Mouse (Mus musculus) forebrain, embryonic 13.5 days (tissue): ENCODE results near the gene Cxcr2. TPM values are rescaled to one million over a fixed set of nuclear protein-coding genes. Genes with fewer than 3 reads are reported as not detected.

Source experiments
- ATAC-seq: fragments of 200-750 bp; cut with Nextera tagmentation; 2 replicates; pipeline ENCODE4 v1.8.0; 2017
- H3K27ac ChIP-seq: fragments of 300-500 bp; sonication (generic); 2 replicates; pipeline ENCODE4 v1.5.1; 2015; ENCODE audit warnings: inconsistent platforms, mild to moderate bottlenecking, moderate library complexity
- H3K27me3 ChIP-seq: fragments of 300-500 bp; sonication (generic); 2 replicates; pipeline ENCODE4 v1.6.1; 2015; ENCODE audit warnings: mild to moderate bottlenecking, inconsistent platforms
- H3K36me3 ChIP-seq: fragments of 300-500 bp; sonication (generic); 2 replicates; pipeline ENCODE4 v1.6.1; 2015; ENCODE audit warnings: mild to moderate bottlenecking, inconsistent platforms; ENCODE audit not compliant: poor library complexity, severe bottlenecking
- H3K4me1 ChIP-seq: fragments of 300-500 bp; sonication (generic); 2 replicates; pipeline ENCODE4 v1.6.1; 2015; ENCODE audit warnings: inconsistent platforms
- H3K4me2 ChIP-seq: fragments of 300-500 bp; sonication (generic); 2 replicates; pipeline ENCODE4 v1.6.1; 2015; ENCODE audit warnings: inconsistent platforms, mild to moderate bottlenecking, moderate library complexity
- H3K4me3 ChIP-seq: fragments of 300-500 bp; sonication (generic); 2 replicates; pipeline ENCODE4 v1.5.1; 2015; ENCODE audit warnings: mild to moderate bottlenecking, inconsistent platforms
- H3K9ac ChIP-seq: fragments of 300-500 bp; sonication (generic); 2 replicates; pipeline ENCODE4 v1.6.1; 2015; ENCODE audit warnings: mild to moderate bottlenecking, inconsistent platforms
- H3K9me3 ChIP-seq: fragments of 300-500 bp; sonication (generic); replicated peaks from 2 replicates; pipeline ENCODE4 v1.6.1; 2016; ENCODE audit warnings: inconsistent platforms
- WGBS: fragments of 180-500 bp; shearing (Covaris S2); methylation state at CpG from one replicate; pipeline ENCODE4 v1.1.7; 2015; 5-methylcytosine and 5-hydroxymethylcytosine counted together
- microRNA counts: library from miRNA; unstranded; fragments of <30 nt; microRNA quantifications from one replicate; lab custom pipeline; 2016
- microRNA-seq: library from miRNA; unstranded; fragments of <30 nt; microRNA quantifications from one replicate; pipeline ENCODE4, GENCODE M21; 2016
- polyA plus RNA-seq: library from polyadenylated mRNA; unstranded; fragments of >200 nt; fragmentation: Nextera tagmentation; extraction: Ambion mirVana; gene quantifications from 2 replicates; pipeline ENCODE4 v1.2.1, GENCODE M21; 2015

Cxcr2 gene
- polyA plus RNA-seq, 1 experiment from 2014 or later, result 0.14 TPM

DNA sequence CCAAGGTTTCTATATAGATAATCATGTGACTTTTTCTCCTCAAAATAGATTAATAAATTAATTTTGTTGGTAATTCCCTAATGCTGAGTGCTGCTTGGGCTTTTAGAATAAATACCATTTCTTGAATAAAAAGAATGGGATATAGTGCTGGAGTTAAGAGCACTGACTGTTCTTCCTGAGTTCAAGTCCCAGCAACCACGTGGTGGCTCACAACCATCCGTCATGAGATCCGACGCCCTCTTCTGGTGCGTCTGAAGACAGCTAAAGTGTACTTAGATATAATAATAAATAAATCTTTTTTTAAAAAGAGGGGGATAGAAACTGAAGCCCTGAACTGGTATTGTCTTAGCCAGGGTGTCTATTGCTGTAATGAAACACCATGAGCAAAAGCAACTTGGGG is 49.7 kb downstream of the Cxcr2 start:
- H3K4me2 ChIP-seq, result no peak overlapping the region
- no peak overlapping the region for H3K27ac ChIP-seq
- no peaks in the 10 kb centered on the region for H3K27me3 ChIP-seq
- H3K9ac ChIP-seq, result no peak overlapping the region
- H3K36me3 ChIP-seq, result no peaks in the 10 kb centered on the region
- H3K4me3 ChIP-seq, result no peak overlapping the region
- no peaks in the 10 kb centered on the region for H3K9me3 ChIP-seq
- ATAC-seq, result no peak
- 66% methylated on average over 5 of the region's 5 CpGs for WGBS
- H3K4me1 ChIP-seq, result no peaks in the 10 kb centered on the region

DNA sequence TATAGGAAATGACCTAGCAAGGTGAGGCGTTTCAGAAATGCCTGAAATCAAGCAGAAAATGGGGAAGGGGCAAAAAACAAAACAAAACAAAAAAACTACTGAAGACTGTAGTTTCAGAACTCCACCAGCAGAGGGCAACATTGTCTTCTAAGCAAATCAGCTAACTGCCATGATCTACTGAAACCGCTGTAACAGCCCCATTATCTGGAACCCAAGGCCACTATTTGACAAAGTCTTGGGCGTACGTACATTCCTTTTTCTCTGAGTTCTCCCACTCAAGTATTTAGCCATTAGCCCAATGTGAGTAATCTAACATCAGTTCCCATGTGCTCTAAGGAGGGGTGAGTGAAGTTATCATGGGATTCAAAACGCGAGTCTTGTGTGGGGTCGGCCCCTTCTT is 52.1 kb downstream of the Cxcr2 start:
- H3K4me2 ChIP-seq, result no peak overlapping the region
- no peaks in the 10 kb centered on the region for H3K9me3 ChIP-seq
- no peak overlapping the region for H3K4me3 ChIP-seq
- 73% methylated on average over 7 of the region's 7 CpGs for WGBS
- H3K9ac ChIP-seq, result no peak overlapping the region
- no peaks in the 10 kb centered on the region for H3K4me1 ChIP-seq
- H3K27me3 ChIP-seq, result no peaks in the 10 kb centered on the region
- ATAC-seq, result no peak
- no peaks in the 10 kb centered on the region for H3K36me3 ChIP-seq
- no peak overlapping the region for H3K27ac ChIP-seq

DNA sequence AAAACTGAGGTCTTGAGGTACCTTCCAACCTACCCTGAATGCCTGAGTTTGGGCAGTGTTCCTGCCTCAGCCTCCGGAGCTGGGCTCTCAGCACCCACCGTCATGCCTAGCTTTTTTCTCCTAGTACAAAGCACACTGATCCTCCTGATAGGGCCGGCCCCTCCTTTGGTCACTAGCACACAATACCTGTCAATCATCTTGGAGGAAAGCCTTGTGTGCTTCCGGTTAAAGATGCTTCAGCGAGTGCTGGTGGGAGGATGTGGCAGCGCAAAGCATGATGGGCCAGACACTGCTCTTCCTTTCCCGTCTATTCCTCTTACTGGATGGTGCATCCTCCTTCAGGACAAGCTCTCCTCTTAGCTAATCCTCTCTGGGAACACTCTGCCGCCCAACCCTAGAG is 52.9 kb downstream of the Cxcr2 start:
- no peaks in the 10 kb centered on the region for H3K4me1 ChIP-seq
- H3K4me3 ChIP-seq, result no peak overlapping the region
- 68% methylated on average over 8 of the region's 8 CpGs for WGBS
- ATAC-seq, result no peak
- no peak overlapping the region for H3K27ac ChIP-seq
- H3K4me2 ChIP-seq, result no peak overlapping the region
- no peak overlapping the region for H3K9ac ChIP-seq
- H3K27me3 ChIP-seq, result no peaks in the 10 kb centered on the region
- no peaks in the 10 kb centered on the region for H3K9me3 ChIP-seq
- no peaks in the 10 kb centered on the region for H3K36me3 ChIP-seq

DNA sequence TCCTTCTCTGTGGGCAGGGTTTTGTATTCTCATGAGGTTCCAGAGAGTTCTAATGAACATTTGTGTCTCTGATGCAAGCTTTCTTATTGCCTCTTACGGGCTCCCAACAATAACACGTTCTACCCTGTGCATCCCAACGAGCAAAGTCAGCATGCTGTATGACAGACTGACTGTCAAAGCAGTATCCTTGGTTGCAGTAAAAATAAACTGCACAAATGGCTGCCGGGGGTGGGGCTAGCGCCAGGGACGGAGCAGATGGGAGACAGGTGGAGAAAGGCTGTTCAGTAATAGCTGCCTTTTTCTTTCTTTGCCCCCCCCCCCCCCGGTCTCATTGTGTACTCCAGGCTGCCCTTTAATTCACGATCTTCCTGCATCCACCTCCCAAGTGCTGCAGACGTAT is 54.1 kb downstream of the Cxcr2 start:
- H3K9me3 ChIP-seq, result no peaks in the 10 kb centered on the region
- no peaks in the 10 kb centered on the region for H3K36me3 ChIP-seq
- no peaks in the 10 kb centered on the region for H3K4me1 ChIP-seq
- H3K9ac ChIP-seq, result no peak overlapping the region
- H3K27me3 ChIP-seq, result no peaks in the 10 kb centered on the region
- no peak overlapping the region for H3K4me3 ChIP-seq
- 52% methylated on average over 9 of the region's 9 CpGs for WGBS
- H3K4me2 ChIP-seq, result no peak overlapping the region; the same call in 1 of the 2 replicates
- peak; percentile 78 for ATAC-seq
- no peak overlapping the region for H3K27ac ChIP-seq

GRCm38 (mm10) chr1:74208941-74209340 is 55.2 kb downstream of the Cxcr2 start:
- H3K4me2 ChIP-seq, result no peak overlapping the region
- H3K27me3 ChIP-seq, result no peaks in the 10 kb centered on the region
- no peak for ATAC-seq
- no peak overlapping the region for H3K9ac ChIP-seq
- H3K27ac ChIP-seq, result no peak overlapping the region
- no peaks in the 10 kb centered on the region for H3K36me3 ChIP-seq
- WGBS, result 93% methylated on average over 8 of the region's 8 CpGs
- no peak overlapping the region for H3K4me3 ChIP-seq
- H3K9me3 ChIP-seq, result no peaks in the 10 kb centered on the region
- no peaks in the 10 kb centered on the region for H3K4me1 ChIP-seq

MicroRNAs encoded within 50 kb of the gene (microRNA counts, 519-probe panel; counts per million panel counts)
- 177 counts per million, percentile 53 among the panel's probes with 10 or more counts for microRNA mmu-miR-1928 (lab: Ali Mortazavi, UCI)

Small RNAs within 50 kb of the gene (microRNA-seq; reads per million reads assigned to microRNA genes)
- not detected for gene Mir1928

Other genes starting within 250 kb of the Cxcr2 start
- gene Tns1, start 29.5 kb upstream of the Cxcr2 start, polyA plus RNA-seq, result 10.4 and 10.6 TPM in 2 replicates
- gene Rufy4, start 28.4 kb upstream of the Cxcr2 start, polyA plus RNA-seq, result 0.19 and 0.26 TPM in 2 replicates
- not detected in 2 replicates for gene Cxcr1, start 40.6 kb downstream of the Cxcr2 start, polyA plus RNA-seq
- 367 and 371 TPM in 2 replicates for gene Arpc2, start 82.1 kb downstream of the Cxcr2 start, polyA plus RNA-seq
- not detected in 2 replicates for gene Gpbar1, start 124.6 kb downstream of the Cxcr2 start, polyA plus RNA-seq
- 195 and 211 TPM in 2 replicates for gene Aamp, start 130.7 kb downstream of the Cxcr2 start, polyA plus RNA-seq
- gene Pnkd, start 130.9 kb downstream of the Cxcr2 start, polyA plus RNA-seq, result 94.5 and 96.1 TPM in 2 replicates
- gene Tmbim1, start 151.6 kb downstream of the Cxcr2 start, polyA plus RNA-seq, result 4.3 and 4.4 TPM in 2 replicates
- gene Catip, start 208.1 kb downstream of the Cxcr2 start, polyA plus RNA-seq, result 0.45 and 0.79 TPM in 2 replicates
- gene Slc11a1, start 221.2 kb downstream of the Cxcr2 start, polyA plus RNA-seq, result 1.1 and 1.9 TPM in 2 replicates
- 23.6 and 26.6 TPM in 2 replicates for gene Ctdsp1, start 237.5 kb downstream of the Cxcr2 start, polyA plus RNA-seq